Mouse (Mus musculus) liver, embryonic 14.5 days (tissue): ENCODE measurements around the gene Ppfibp1. TPM values are rescaled to one million over a fixed set of nuclear protein-coding genes. Genes with fewer than 3 reads are reported as not detected.

Experiments
- ATAC-seq: fragments of 200-750 bp; cut with Nextera tagmentation; 2 replicates; pipeline ENCODE4 v1.8.0; 2017; ENCODE audit warnings: moderate number of reproducible peaks, mild to moderate bottlenecking, moderate library complexity; ENCODE audit not compliant: insufficient read depth
- DNase-seq, 3 experiments: peaks; one replicate each; pipeline ENCODE4 v3.0.0-alpha.2; 2012 to 2013; ENCODE audit warnings: low read depth in 3 of 3, low spot score in 3 of 3
- H3K27ac ChIP-seq: fragments of 300-500 bp; sonication (generic); 2 replicates; pipeline ENCODE4 v1.5.1; 2014; ENCODE audit warnings: moderate library complexity, mild to moderate bottlenecking, control low read depth, inconsistent platforms
- H3K27me3 ChIP-seq: fragments of 300-500 bp; sonication (generic); 2 replicates; pipeline ENCODE4 v1.6.1; 2014; ENCODE audit warnings: mild to moderate bottlenecking, low read length, moderate library complexity; ENCODE audit not compliant: control insufficient read depth, insufficient read depth
- H3K36me3 ChIP-seq: fragments of 300-500 bp; sonication (generic); replicated peaks from 2 replicates; pipeline ENCODE4 v1.6.1; 2014; ENCODE audit warnings: low read depth; ENCODE audit not compliant: control insufficient read depth, insufficient read depth
- H3K4me1 ChIP-seq, 2 experiments: fragments of 200-500 bp in 1 of 2; fragments of 300-500 bp in 1 of 2; sonication (generic) in 1 of 2; replicated peaks; 2 replicates each; pipeline ENCODE4 v1.6.1; 2012 to 2014; ENCODE audit warnings: antibody characterized with exemption in 1 of 2, inconsistent platforms in 1 of 2, low read length in 1 of 2; ENCODE audit not compliant: control insufficient read depth in 2 of 2, insufficient read depth in 2 of 2
- H3K4me2 ChIP-seq: fragments of 300-500 bp; sonication (generic); 2 replicates; pipeline ENCODE4 v1.6.1; 2014; ENCODE audit warnings: low read depth, mild to moderate bottlenecking, control low read depth, moderate library complexity
- H3K4me3 ChIP-seq, 2 experiments: fragments of 200-500 bp in 1 of 2; fragments of 300-500 bp in 1 of 2; sonication (generic) in 1 of 2; 2 replicates each; pipeline ENCODE4 v1.5.1; 2012 to 2014; ENCODE audit warnings: low read depth in 2 of 2, low read length in 2 of 2, mild to moderate bottlenecking in 2 of 2, control low read depth in 1 of 2, inconsistent platforms in 1 of 2, moderate library complexity in 1 of 2; ENCODE audit not compliant: insufficient read depth in 1 of 2
- H3K9ac ChIP-seq: fragments of 300-500 bp; sonication (generic); replicated peaks from 2 replicates; pipeline ENCODE4 v1.6.1; 2014; ENCODE audit warnings: mild to moderate bottlenecking, control low read depth, moderate library complexity
- H3K9me3 ChIP-seq: fragments of 300-500 bp; sonication (generic); 2 replicates; pipeline ENCODE4 v1.6.1; 2016; ENCODE audit warnings: low read length, mixed read lengths; ENCODE audit not compliant: control insufficient read depth
- CTCF ChIP-seq: IDR thresholded peaks from 2 replicates; pipeline ENCODE4 v1.5.1; 2016; ENCODE audit warnings: antibody characterized with exemption, low read depth, control low read depth
- EP300 ChIP-seq: IDR thresholded peaks from 2 replicates; pipeline ENCODE4 v1.6.1; 2016; ENCODE audit warnings: antibody characterized with exemption, low read depth
- WGBS: fragments of 180-500 bp; shearing (Covaris S2); extraction: QIAGEN DNeasy Blood & Tissue Kit; methylation state at CpG from one replicate; pipeline ENCODE4 v1.1.7; 2014; ENCODE audit not compliant: insufficient replicate concordance; 5-methylcytosine and 5-hydroxymethylcytosine counted together
- polyA plus RNA-seq, 2 experiments: library from polyadenylated mRNA; depleted of rRNA in 1 of 2; stranded (reverse) in 1 of 2; unstranded in 1 of 2; fragments of >200 nt; fragmentation: Nextera tagmentation in 1 of 2; extraction: Ambion mirVana in 1 of 2; gene quantifications; 2 replicates each; pipeline versions ENCODE4 v1.2.1 to v1.2.3; 2012 to 2014

Ppfibp1 gene
- polyA plus RNA-seq, 2 experiments = 5.2 to 9.1 TPM

DNA sequence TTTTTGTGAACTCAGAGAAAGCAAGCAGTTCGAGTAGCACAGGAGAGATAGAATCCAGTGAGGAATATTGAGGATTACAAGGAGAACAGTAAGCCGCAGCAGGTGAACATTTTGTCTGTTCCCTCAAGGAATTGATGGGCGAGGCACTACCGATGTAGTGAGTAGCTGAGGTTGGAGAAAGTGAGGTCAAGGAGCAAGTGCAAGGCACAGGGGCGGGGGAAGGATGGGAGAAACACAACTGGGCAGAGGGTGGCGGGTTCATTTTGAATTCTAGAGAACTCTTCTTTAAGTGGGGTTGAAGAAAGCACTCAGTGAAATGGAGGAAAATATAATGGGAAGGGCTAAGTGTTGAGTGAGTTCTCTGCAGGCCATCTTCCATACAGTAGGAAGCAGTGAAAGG, 10.4 kb downstream of the Ppfibp1 start:
- ATAC-seq = no peak
- Histone ChIP-seq H3K9ac (no peak overlapping the region), H3K36me3 (no peaks in the 10 kb centered on the region), H3K27me3 (no peaks in the 10 kb centered on the region), H3K4me1 (peaks cover 0 to 3% of the 10 kb centered on the region in 2 experiments; a peak in 1 of 4 replicates), H3K27ac (no peak overlapping the region), H3K4me2 (no peak overlapping the region), H3K9me3 (no peaks in the 10 kb centered on the region), H3K4me3 (no peak overlapping the region)
- no peak for TF ChIP-seq CTCF
- TF ChIP-seq EP300 = no peak
- DNase-seq = no peak
- WGBS = 64% methylated on average over 6 of the region's 6 CpGs

DNA sequence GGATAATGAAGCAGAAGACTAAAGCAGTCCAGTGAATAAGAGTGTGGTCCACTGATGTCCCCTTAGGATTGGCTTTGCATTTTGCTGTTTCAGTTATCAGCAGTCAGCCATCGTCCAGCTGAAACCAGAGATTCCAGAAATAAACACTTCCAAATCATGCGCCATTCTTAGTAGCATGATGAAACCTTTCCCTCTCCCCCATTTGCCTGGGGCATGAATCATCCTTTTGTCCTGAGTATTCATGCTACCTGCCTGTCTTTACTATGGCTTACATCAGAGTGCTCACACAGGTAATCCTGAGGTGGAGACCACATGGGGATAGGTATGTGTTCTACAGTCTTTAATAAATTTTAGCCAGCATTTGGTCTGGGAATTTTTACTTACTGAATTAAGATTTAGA, 11.4 kb downstream of the Ppfibp1 start:
- WGBS = 57% methylated on average over 2 of the region's 2 CpGs
- no peak for TF ChIP-seq EP300
- no peak for TF ChIP-seq CTCF
- Histone ChIP-seq H3K27ac (no peak overlapping the region), H3K4me2 (no peak overlapping the region), H3K36me3 (no peaks in the 10 kb centered on the region), H3K9ac (no peak overlapping the region), H3K9me3 (no peaks in the 10 kb centered on the region), H3K27me3 (no peaks in the 10 kb centered on the region), H3K4me1 (peaks cover 0 to 4% of the 10 kb centered on the region in 2 experiments; a peak in 1 of 4 replicates), H3K4me3 (no peak overlapping the region)
- no peak for ATAC-seq
- DNase-seq = no peak

DNA sequence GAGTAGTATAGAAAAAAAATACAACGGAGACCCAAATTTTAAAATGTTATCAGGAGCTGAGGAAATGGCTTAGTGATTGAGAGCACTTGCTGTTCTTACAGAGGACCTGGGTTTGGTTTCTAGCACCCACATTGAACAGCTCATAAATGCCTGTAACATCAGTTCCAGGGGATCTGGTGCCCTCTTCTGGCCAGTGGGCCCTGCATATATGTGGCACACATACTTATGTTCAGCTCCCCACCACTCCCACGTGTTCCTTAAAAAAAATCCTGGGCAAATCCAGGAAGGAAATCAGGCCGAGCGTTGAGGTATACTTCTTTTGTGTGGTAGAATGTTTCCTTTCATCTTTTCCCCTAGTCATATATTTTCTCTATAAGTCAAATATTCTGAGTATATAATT, 13.6 kb downstream of the Ppfibp1 start:
- Histone ChIP-seq H3K36me3 (no peaks in the 10 kb centered on the region), H3K27ac (no peak overlapping the region), H3K9me3 (no peaks in the 10 kb centered on the region), H3K27me3 (no peaks in the 10 kb centered on the region), H3K4me3 (no peak overlapping the region), H3K9ac (no peak overlapping the region), H3K4me2 (no peak overlapping the region), H3K4me1 (peaks cover 4 to 14% of the 10 kb centered on the region in 2 experiments; a peak in 2 of 4 replicates)
- TF ChIP-seq EP300 (no peak), CTCF (no peak)
- no peak for ATAC-seq
- DNase-seq = no peak
- whole genome bisulfite sequencing = 70% methylated on average over 4 of the region's 4 CpGs

DNA sequence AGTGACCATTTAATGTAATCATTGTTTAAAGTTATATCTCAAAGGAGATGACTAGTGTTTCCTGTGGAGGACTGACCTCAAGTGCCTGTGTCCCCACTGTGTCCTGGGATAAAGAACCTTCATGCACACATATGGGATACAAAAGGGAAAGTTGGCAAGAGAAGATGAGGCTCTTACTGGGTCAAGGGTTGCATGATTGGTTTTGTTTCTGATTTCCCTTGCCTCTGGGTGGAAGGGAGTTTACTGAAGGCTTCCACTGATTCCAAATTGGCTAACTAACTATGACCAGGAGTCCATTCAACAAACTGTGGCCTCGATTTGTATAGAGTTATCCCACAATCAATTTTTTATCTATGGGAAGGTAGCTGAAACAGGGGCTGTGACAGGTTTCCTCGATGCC, 15.3 kb downstream of the Ppfibp1 start:
- no peak for TF ChIP-seq CTCF
- TF ChIP-seq EP300 = no peak
- WGBS = 55% methylated on average over 2 of the region's 2 CpGs
- no peak for ATAC-seq
- Histone ChIP-seq H3K27me3 (no peaks in the 10 kb centered on the region), H3K4me1 (peaks cover 7 to 24% of the 10 kb centered on the region in 2 experiments; a peak in 2 of 4 replicates), H3K9ac (no peak overlapping the region), H3K27ac (no peak overlapping the region), H3K4me2 (no peak overlapping the region), H3K36me3 (no peaks in the 10 kb centered on the region), H3K4me3 (no peak overlapping the region), H3K9me3 (no peaks in the 10 kb centered on the region)
- no peak for DNase-seq

DNA sequence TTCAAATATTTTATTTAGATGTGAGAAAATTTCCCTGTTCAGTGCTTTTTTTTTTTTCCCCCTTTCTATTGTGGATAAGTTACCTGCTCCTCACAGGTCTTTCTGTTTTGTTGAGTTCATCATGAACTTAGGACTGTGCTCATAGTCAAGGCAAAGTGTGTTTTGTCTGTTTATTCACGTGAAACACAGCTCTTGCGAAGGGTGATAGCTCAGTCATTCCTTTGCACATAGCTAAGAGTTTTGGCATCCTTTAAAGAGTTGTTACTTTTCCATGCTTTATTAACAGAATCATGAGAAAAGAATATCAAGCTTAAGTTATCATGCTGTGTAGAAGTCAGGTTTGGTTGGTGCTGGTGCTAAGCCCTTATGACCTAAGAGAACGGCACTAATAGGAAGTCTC, 16.4 kb downstream of the Ppfibp1 start:
- no peak overlapping the region for H3K27ac ChIP-seq
- peaks cover 7 to 30% of the 10 kb centered on the region in 2 experiments; a peak in 3 of 4 replicates for H3K4me1 ChIP-seq
- no peaks in the 10 kb centered on the region for H3K27me3 ChIP-seq
- no peak overlapping the region for H3K4me2 ChIP-seq
- WGBS = 58% methylated on average over 3 of the region's 3 CpGs
- DNase-seq (no peak), ATAC-seq (no peak)
- no peaks in the 10 kb centered on the region for H3K9me3 ChIP-seq
- H3K9ac ChIP-seq = no peak overlapping the region
- no peaks in the 10 kb centered on the region for H3K36me3 ChIP-seq
- no peak overlapping the region for H3K4me3 ChIP-seq
- TF ChIP-seq CTCF = no peak
- no peak for TF ChIP-seq EP300
